Mouse (Mus musculus): ENCODE results near the gene 5530401A14Rik. TPM values are rescaled to one million over a fixed set of nuclear protein-coding genes. Genes with fewer than 3 reads are reported as not detected.
A peak's percentile ranks its signal among the peaks of the same experiment; 100 is the strongest.

5530401A14Rik gene
- not detected in 2 replicates for polyA plus RNA-seq (2014; fragmentation: Nextera tagmentation; extraction: Ambion mirVana)

DNA sequence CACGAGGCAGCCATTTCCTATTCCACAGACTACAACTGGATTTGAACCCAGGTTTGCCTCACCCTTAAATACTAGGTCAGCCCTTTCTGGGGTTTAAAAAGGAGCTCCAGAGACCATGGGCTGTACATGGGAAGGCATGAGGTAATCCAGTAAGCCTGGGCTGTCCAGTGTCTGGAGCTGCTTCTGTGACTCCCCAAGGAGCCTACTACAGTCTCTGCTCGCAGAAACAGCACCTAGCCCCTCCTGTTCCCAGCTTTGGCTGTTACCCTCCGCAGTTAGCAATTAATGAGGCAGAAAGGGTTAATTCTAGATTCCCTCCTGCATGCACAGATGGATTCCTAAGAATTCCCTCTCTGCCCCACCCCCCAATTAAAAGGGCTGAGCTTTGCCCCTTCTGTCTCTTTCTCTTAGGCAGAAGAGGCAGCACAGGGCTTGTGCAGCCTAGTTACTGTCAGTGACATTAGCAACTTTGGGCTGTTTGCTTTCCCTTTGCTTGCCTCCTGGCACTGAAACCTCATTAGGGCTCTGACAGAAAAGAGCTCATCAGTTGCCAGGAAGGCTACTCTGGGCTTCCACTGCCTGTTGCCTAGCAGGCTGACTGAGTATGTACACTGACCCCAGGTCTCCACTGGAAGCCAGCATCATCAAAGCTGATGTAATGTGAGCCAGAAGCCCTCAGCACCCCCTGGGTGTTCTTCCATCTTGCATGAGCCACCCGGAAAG, at the start of gene 5530401A14Rik:
Gene 5530401A14Rik, plus strand, starts transcription at position 424 of the 723 bp plus-strand sequence.
- DNase-seq (peak; percentile 58), ATAC-seq (ENCODE audit: insufficient read depth) (peak; percentile 54; the same call in 1 of the 2 replicates)
- 34% methylated on average over 4 of the region's 4 CpGs for WGBS
- TF ChIP-seq CTCF (IDR thresholded peaks at IDR 0.05; ENCODE audit: low read depth) = no peak
- Histone ChIP-seq H3K4me1 (ENCODE audit: insufficient read depth) (no peaks in the 10 kb centered on the region), H3K4me3 (ENCODE audit: low read depth, low read length) (no peak within 1 kb of the TSS), H3K36me3 (ENCODE audit: insufficient read depth) (no peaks in the 10 kb centered on the region), H3K27me3 (ENCODE audit: insufficient read depth, low read length) (no peaks in the 10 kb centered on the region), H3K9ac (no peak within 1 kb of the TSS), H3K4me2 (no peak within 1 kb of the TSS), H3K27ac (ENCODE audit: low read depth) (no peak within 1 kb of the TSS), H3K9me3 (ENCODE audit: low read depth, low read length) (no peaks in the 10 kb centered on the region)

DNA sequence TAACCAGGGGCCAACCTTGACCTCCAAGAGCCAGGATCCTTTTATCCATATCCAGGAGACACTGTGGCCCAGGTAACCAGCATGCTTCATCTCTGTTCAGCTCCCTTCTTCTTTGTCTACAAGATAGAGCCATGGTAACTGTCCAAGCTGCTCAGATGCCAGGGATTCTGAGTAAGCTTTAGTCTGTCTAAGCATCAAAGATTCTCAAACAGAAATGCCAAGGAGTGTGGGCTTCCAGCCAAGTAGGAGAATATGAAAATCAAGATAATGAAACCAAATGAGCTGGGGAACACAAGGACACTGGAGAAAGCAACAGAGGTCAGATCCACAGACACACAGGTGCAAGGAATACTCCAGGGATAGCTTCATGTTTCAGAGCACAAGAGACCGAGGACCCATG, 45.7 kb upstream of the 5530401A14Rik start:
- no peak overlapping the region for H3K9ac ChIP-seq
- no peaks in the 10 kb centered on the region for H3K27me3 ChIP-seq (ENCODE audit: insufficient read depth, low read length)
- no peaks in the 10 kb centered on the region; the same call in 1 of the 2 replicates for H3K9me3 ChIP-seq (ENCODE audit: low read depth, low read length)
- 68% methylated on average over 1 of the region's 1 CpGs for WGBS
- TF ChIP-seq CTCF (IDR thresholded peaks at IDR 0.05; ENCODE audit: low read depth) = no peak
- no peaks in the 10 kb centered on the region for H3K4me1 ChIP-seq (ENCODE audit: insufficient read depth)
- DNase-seq (no peak), ATAC-seq (ENCODE audit: insufficient read depth) (no peak)
- no peak overlapping the region for H3K27ac ChIP-seq (ENCODE audit: low read depth)
- H3K4me3 ChIP-seq (ENCODE audit: low read depth, low read length) = no peak overlapping the region
- H3K4me2 ChIP-seq = no peak overlapping the region
- H3K36me3 ChIP-seq (ENCODE audit: insufficient read depth) = no peaks in the 10 kb centered on the region

GRCm38 (mm10) chr11:81816531-81816930, 43.9 kb upstream of the 5530401A14Rik start:
- no peak overlapping the region for H3K4me3 ChIP-seq (ENCODE audit: low read depth, low read length)
- H3K4me2 ChIP-seq = no peak overlapping the region
- no peak for ATAC-seq (ENCODE audit: insufficient read depth)
- no peaks in the 10 kb centered on the region for H3K4me1 ChIP-seq (ENCODE audit: insufficient read depth)
- H3K9me3 ChIP-seq (ENCODE audit: low read depth, low read length) = no peaks in the 10 kb centered on the region
- WGBS = 78% methylated on average over 5 of the region's 5 CpGs
- TF ChIP-seq CTCF (IDR thresholded peaks at IDR 0.05; ENCODE audit: low read depth) = no peak
- H3K9ac ChIP-seq = no peak overlapping the region
- no peak for DNase-seq
- no peaks in the 10 kb centered on the region for H3K27me3 ChIP-seq (ENCODE audit: insufficient read depth, low read length)
- no peaks in the 10 kb centered on the region for H3K36me3 ChIP-seq (ENCODE audit: insufficient read depth)
- no peak overlapping the region for H3K27ac ChIP-seq (ENCODE audit: low read depth)

- Histone ChIP-seq H3K9ac (no peak overlapping the region), H3K4me3 (ENCODE audit: low read depth, low read length) (no peak overlapping the region), H3K27ac (ENCODE audit: low read depth) (no peak overlapping the region), H3K9me3 (ENCODE audit: low read depth, low read length) (no peaks in the 10 kb centered on the region), H3K27me3 (ENCODE audit: insufficient read depth, low read length) (no peaks in the 10 kb centered on the region), H3K4me1 (ENCODE audit: insufficient read depth) (no peaks in the 10 kb centered on the region), H3K36me3 (ENCODE audit: insufficient read depth) (no peaks in the 10 kb centered on the region), H3K4me2 (no peak overlapping the region)
- WGBS = 64% methylated on average over 1 of the region's 1 CpGs
- ATAC-seq (ENCODE audit: insufficient read depth) (no peak), DNase-seq (no peak)
- TF ChIP-seq CTCF (IDR thresholded peaks at IDR 0.05; ENCODE audit: low read depth) = no peak
These were observed 28.1 kb upstream of the 5530401A14Rik start for GRCm38 (mm10) chr11:81832381-81832780.

DNA sequence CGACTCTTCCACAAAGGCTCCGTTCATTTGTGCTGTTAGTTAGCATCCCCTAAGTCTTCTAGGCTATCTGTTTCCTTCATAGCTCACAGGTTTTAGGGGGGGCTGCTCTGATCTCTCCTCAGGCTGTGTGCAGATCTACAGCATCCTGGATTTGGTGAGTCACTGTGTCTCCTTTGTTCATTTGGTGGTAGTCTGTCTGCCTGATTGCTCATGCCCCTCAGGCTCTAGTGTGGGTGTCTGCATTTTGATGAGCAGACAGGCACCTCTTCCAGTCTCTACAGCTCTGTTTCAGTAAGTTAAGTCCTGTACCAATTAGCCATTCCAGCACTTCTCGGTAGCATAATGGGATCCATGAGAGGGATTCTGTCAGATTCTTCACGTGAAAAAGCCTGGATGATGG, 22.0 kb upstream of the 5530401A14Rik start:
- no peak for TF ChIP-seq CTCF (IDR thresholded peaks at IDR 0.05; ENCODE audit: low read depth)
- 79% methylated on average over 4 of the region's 4 CpGs for WGBS
- DNase-seq = no peak

GRCm38 (mm10) chr11:81841001-81841400, 19.5 kb upstream of the 5530401A14Rik start:
- peak; percentile 32 for DNase-seq
- Histone ChIP-seq H3K4me2 (no peak overlapping the region), H3K27ac (ENCODE audit: low read depth) (no peak overlapping the region), H3K9ac (no peak overlapping the region), H3K27me3 (ENCODE audit: insufficient read depth, low read length) (no peaks in the 10 kb centered on the region), H3K4me1 (ENCODE audit: insufficient read depth) (peaks cover 3% of the 10 kb centered on the region; the same call in 1 of the 2 replicates), H3K36me3 (ENCODE audit: insufficient read depth) (no peaks in the 10 kb centered on the region), H3K9me3 (ENCODE audit: low read depth, low read length) (no peaks in the 10 kb centered on the region), H3K4me3 (ENCODE audit: low read depth, low read length) (no peak overlapping the region)
- WGBS = 12% methylated on average over 2 of the region's 2 CpGs
- ATAC-seq (ENCODE audit: insufficient read depth) = no peak
- TF ChIP-seq CTCF (IDR thresholded peaks at IDR 0.05; ENCODE audit: low read depth) = no peak

More for the DNA sequence above, 22.0 kb upstream of the 5530401A14Rik start:
- Histone ChIP-seq H3K4me1 (ENCODE audit: insufficient read depth) (no peaks in the 10 kb centered on the region), H3K4me3 (ENCODE audit: low read depth, low read length) (no peak overlapping the region), H3K27ac (ENCODE audit: low read depth) (no peak overlapping the region), H3K4me2 (no peak overlapping the region), H3K36me3 (ENCODE audit: insufficient read depth) (no peaks in the 10 kb centered on the region), H3K27me3 (ENCODE audit: insufficient read depth, low read length) (no peaks in the 10 kb centered on the region), H3K9ac (no peak overlapping the region), H3K9me3 (ENCODE audit: low read depth, low read length) (no peaks in the 10 kb centered on the region)
- ATAC-seq (ENCODE audit: insufficient read depth) = no peak

- no peak for TF ChIP-seq CTCF (IDR thresholded peaks at IDR 0.05; ENCODE audit: low read depth)
- ATAC-seq (ENCODE audit: insufficient read depth) = peak; percentile 89
- no peak overlapping the region for H3K4me2 ChIP-seq
- no peaks in the 10 kb centered on the region for H3K36me3 ChIP-seq (ENCODE audit: insufficient read depth)
- no peaks in the 10 kb centered on the region for H3K9me3 ChIP-seq (ENCODE audit: low read depth, low read length)
- H3K27me3 ChIP-seq (ENCODE audit: insufficient read depth, low read length) = no peaks in the 10 kb centered on the region
- DNase-seq = peak; percentile 94
- H3K4me3 ChIP-seq (ENCODE audit: low read depth, low read length) = no peak overlapping the region
- 0 out of 2 replicates have a peak overlapping the region, but pooled peaks have one; percentile 55 for H3K27ac ChIP-seq (ENCODE audit: low read depth)
- H3K4me1 ChIP-seq (ENCODE audit: insufficient read depth) = peaks cover 3% of the 10 kb centered on the region; the same call in 1 of the 2 replicates
- 33% methylated on average over 5 of the region's 5 CpGs for WGBS
- no peak overlapping the region for H3K9ac ChIP-seq
These were observed 15.3 kb upstream of the 5530401A14Rik start for GRCm38 (mm10) chr11:81845010-81845685.

Measured in lung, embryonic 14.5 days (tissue).